Mouse (Mus musculus) mature B cell (primary cell): ENCODE measurements around the gene Vps25.

Experiments used
- in situ Hi-C: fragments of 300-500 bp; cut with MboI; formaldehyde crosslinking; loops from 2 replicates; pipeline ENCODE4 v1.14.3; 2019

The Vps25 gene

GRCm38 (mm10) chr11:101253613-101254389 is at the start of gene Vps25:
Vps25 (plus strand) TSS chr11:101253707.
- in situ Hi-C loops = no loop called here

GRCm38 (mm10) chr11:101211970-101212369 is 41.5 kb upstream of the Vps25 start:
- in situ Hi-C loops = loop anchor here (5.0 kb wide), 1 partner anchor 35 kb away; the partner anchor contains the start of gene Ramp2

- in situ Hi-C loops = no loop called here
Observed at GRCm38 (mm10) chr11:101216936-101217335, 36.6 kb upstream of the Vps25 start.

GRCm38 (mm10) chr11:101218436-101219055 is 35.0 kb upstream of the Vps25 start:
- in situ Hi-C loops = no loop called here

- in situ Hi-C loops = no loop called here
Observed at GRCm38 (mm10) chr11:101220853-101221252, 32.7 kb upstream of the Vps25 start.

GRCm38 (mm10) chr11:101221306-101221986 is 32.1 kb upstream of the Vps25 start:
- in situ Hi-C loops = no loop called here

- in situ Hi-C loops = no loop called here
Observed at GRCm38 (mm10) chr11:101224337-101224736, 29.2 kb upstream of the Vps25 start.

- in situ Hi-C loops = no loop called here
Observed at GRCm38 (mm10) chr11:101225331-101226064, 28.0 kb upstream of the Vps25 start.

- in situ Hi-C loops = no loop called here
Observed at GRCm38 (mm10) chr11:101226065-101226701, 27.3 kb upstream of the Vps25 start, which contains the start of gene Ezh1. Ezh1 (minus strand) TSS chr11:101226463.

- in situ Hi-C loops = no loop called here
Observed at GRCm38 (mm10) chr11:101229361-101229900, 24.1 kb upstream of the Vps25 start.

GRCm38 (mm10) chr11:101230061-101230511 is 23.4 kb upstream of the Vps25 start:
- in situ Hi-C loops = no loop called here

- in situ Hi-C loops = no loop called here
Observed at GRCm38 (mm10) chr11:101230526-101230925, 23.0 kb upstream of the Vps25 start.

GRCm38 (mm10) chr11:101230991-101231871 is 22.3 kb upstream of the Vps25 start:
- in situ Hi-C loops = no loop called here

GRCm38 (mm10) chr11:101232010-101232839 is 21.3 kb upstream of the Vps25 start:
- in situ Hi-C loops = no loop called here

- in situ Hi-C loops = no loop called here
Observed at GRCm38 (mm10) chr11:101233240-101233639, 20.3 kb upstream of the Vps25 start.

- in situ Hi-C loops = no loop called here
Observed at GRCm38 (mm10) chr11:101234124-101234523, 19.4 kb upstream of the Vps25 start.

- in situ Hi-C loops = no loop called here
Observed at GRCm38 (mm10) chr11:101235429-101235828, 18.1 kb upstream of the Vps25 start.

GRCm38 (mm10) chr11:101236782-101237181 is 16.7 kb upstream of the Vps25 start:
- in situ Hi-C loops = no loop called here

GRCm38 (mm10) chr11:101238071-101238647 is 15.3 kb upstream of the Vps25 start:
- in situ Hi-C loops = no loop called here
